Mouse (Mus musculus) hindbrain, embryonic 14.5 days (tissue): Measurements from ENCODE around the gene Tecr. TPM values are rescaled to one million over a fixed set of nuclear protein-coding genes. Genes with fewer than 3 reads are reported as not detected.
A peak's percentile ranks its signal among the peaks of the same experiment; 100 is the strongest.

Experiments used
- ATAC-seq: fragments of 200-750 bp; cut with Nextera tagmentation; 2 replicates; pipeline ENCODE4 v1.8.0; 2017; ENCODE audit warnings: moderate number of reproducible peaks, mild to moderate bottlenecking, moderate TSS enrichment, moderate library complexity; ENCODE audit not compliant: low FRiP score
- DNase-seq: peaks from one replicate; pipeline ENCODE4 v3.0.0-alpha.2; 2015; ENCODE audit warnings: low spot score
- H3K27ac ChIP-seq: fragments of 300-500 bp; sonication (generic); 2 replicates; pipeline ENCODE4 v1.5.1; 2014; ENCODE audit warnings: mild to moderate bottlenecking, moderate library complexity
- H3K27me3 ChIP-seq: fragments of 300-500 bp; sonication (generic); 2 replicates; pipeline ENCODE4 v1.6.1; 2014; ENCODE audit warnings: mild to moderate bottlenecking, low read length, mixed read lengths; ENCODE audit not compliant: control insufficient read depth, insufficient read depth
- H3K36me3 ChIP-seq: fragments of 300-500 bp; sonication (generic); replicated peaks from 2 replicates; pipeline ENCODE4 v1.6.1; 2014; ENCODE audit not compliant: control insufficient read depth, insufficient read depth
- H3K4me1 ChIP-seq: fragments of 300-500 bp; sonication (generic); replicated peaks from 2 replicates; pipeline ENCODE4 v1.6.1; 2014; ENCODE audit warnings: antibody characterized with exemption, low read length, mixed read lengths; ENCODE audit not compliant: control insufficient read depth, insufficient read depth
- H3K4me2 ChIP-seq: fragments of 300-500 bp; sonication (generic); replicated peaks from 2 replicates; pipeline ENCODE4 v1.6.1; 2014; ENCODE audit warnings: mild to moderate bottlenecking, moderate library complexity
- H3K4me3 ChIP-seq: fragments of 300-500 bp; sonication (generic); replicated peaks from 2 replicates; pipeline ENCODE4 v1.5.1; 2014; ENCODE audit warnings: mild to moderate bottlenecking, low read length
- H3K9ac ChIP-seq: fragments of 300-500 bp; sonication (generic); 2 replicates; pipeline ENCODE4 v1.6.1; 2014
- H3K9me3 ChIP-seq: fragments of 300-500 bp; sonication (generic); 2 replicates; pipeline ENCODE4 v1.6.1; 2016; ENCODE audit warnings: low read length; ENCODE audit not compliant: control insufficient read depth
- WGBS: fragments of 180-500 bp; shearing (Covaris S2); extraction: QIAGEN DNeasy Blood & Tissue Kit; methylation state at CpG from one replicate; pipeline ENCODE4 v1.1.7; 2014; 5-methylcytosine and 5-hydroxymethylcytosine counted together
- polyA plus RNA-seq: library from polyadenylated mRNA; unstranded; fragments of >200 nt; fragmentation: Nextera tagmentation; extraction: Ambion mirVana; gene quantifications from 2 replicates; pipeline ENCODE4 v1.2.1, GENCODE M21; 2014

Tecr gene
- polyA plus RNA-seq, 1 experiment from 2014 or later: 1,444 TPM

DNA sequence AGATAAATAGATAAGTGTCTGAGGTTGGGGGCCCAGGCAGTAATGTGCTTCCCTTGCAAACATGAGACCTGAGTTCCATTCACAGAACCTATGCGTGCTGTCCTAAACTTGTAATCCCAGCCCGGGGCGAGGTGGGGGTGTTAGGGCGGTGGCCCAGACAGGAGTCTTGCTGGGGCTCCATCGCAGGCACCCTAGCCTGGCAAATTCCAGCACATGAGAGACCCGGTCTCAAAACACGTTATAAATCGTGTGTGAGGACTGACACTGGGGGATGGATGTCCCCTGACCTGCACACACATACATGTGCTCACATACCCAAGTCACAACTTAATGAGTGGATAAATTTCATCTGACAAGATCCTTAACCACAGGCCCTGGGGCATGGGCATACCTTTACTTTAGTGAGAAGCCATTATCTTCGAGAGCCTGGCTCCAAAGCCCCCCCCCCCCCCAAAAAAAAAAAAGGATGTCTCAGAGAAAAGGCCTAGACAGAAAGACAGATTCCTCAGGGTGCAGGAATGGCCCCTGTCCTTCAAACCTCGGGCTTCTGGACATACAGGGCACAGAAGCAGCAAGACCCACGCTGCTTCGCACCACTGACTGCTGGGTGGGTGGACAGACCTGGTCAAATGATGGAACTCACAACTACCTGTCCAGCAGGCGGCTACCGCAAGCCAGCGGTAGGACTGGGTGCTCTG, 14.1 kb upstream of the Tecr start:
- Histone ChIP-seq H3K9ac (peak overlapping the region; percentile 66), H3K36me3 (no peaks in the 10 kb centered on the region), H3K4me3 (peak overlapping the region; percentile 36), H3K4me1 (no peaks in the 10 kb centered on the region), H3K9me3 (no peaks in the 10 kb centered on the region), H3K4me2 (peak overlapping the region; percentile 70), H3K27me3 (no peaks in the 10 kb centered on the region), H3K27ac (0 out of 2 replicates have a peak overlapping the region, but pooled peaks have one; percentile 6)
- DNase-seq (no peak), ATAC-seq (no peak)
- WGBS: 57% methylated on average over 15 of the region's 15 CpGs

DNA sequence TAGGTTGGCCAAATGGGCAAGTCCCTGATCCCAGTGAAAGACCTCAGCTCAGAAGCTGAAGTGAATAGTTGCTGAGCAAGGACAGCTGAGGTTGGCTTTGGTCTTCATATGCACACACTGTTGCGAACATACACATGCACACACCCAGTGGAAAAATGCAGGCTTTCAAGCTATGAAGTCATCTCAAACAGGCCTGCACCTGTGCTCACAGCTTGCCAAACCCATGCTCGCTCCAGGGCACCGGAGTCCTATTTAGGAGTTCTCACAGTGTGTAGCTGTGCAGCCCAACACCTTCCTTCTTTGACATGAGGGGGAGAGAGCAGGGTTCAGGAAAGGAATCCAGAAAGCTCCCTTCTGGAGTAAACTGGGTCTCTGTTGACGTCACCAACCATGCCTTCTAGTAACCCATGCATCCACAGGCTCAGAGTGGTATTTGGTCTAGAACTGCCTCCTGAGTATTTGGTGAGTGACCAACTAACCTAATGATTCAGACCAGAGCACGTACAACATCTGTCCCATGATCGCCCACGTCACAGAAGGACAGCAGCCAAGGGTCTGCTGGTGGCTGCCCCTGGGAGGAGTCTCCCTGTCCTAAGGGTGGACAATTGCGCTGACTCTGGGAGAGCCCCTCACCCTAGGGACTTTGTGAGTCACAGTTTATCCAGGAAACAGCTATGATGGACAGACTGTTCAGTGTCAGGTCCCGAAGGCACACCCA, 12.0 kb upstream of the Tecr start:
- DNase-seq (no peak), ATAC-seq (no peak)
- no peaks in the 10 kb centered on the region for H3K9me3 ChIP-seq
- H3K9ac ChIP-seq: no peak overlapping the region
- no peak overlapping the region for H3K4me3 ChIP-seq
- no peaks in the 10 kb centered on the region for H3K27me3 ChIP-seq
- H3K4me1 ChIP-seq: no peaks in the 10 kb centered on the region
- no peak overlapping the region for H3K4me2 ChIP-seq
- 87% methylated on average over 9 of the region's 9 CpGs for WGBS
- H3K36me3 ChIP-seq: no peaks in the 10 kb centered on the region; the same call in 1 of the 2 replicates
- no peak overlapping the region for H3K27ac ChIP-seq

DNA sequence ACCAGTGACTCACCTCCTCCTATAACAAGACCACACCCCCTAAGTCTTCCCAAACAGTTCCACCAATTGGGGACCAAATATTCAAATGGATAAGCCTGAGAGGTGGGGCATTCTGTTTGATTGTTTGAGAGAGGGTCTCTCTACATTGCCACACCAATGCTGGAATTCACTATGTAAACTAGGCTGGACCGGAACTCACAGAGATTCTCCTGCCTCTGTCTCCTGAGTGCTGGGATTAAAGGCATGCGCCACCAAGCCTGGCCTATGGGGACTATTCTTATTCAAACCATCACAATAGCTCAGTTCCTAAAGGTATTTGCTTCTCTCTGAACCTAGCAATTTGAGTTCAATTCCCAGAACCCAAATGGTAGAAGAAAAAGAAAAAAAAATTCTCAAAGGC, 10.8 kb upstream of the Tecr start:
- no peak for DNase-seq
- Histone ChIP-seq H3K4me3 (no peak overlapping the region), H3K27ac (no peak overlapping the region), H3K27me3 (no peaks in the 10 kb centered on the region), H3K4me2 (no peak overlapping the region), H3K4me1 (no peaks in the 10 kb centered on the region), H3K9me3 (no peaks in the 10 kb centered on the region), H3K36me3 (peaks cover 10% of the 10 kb centered on the region; the same call in 1 of the 2 replicates), H3K9ac (no peak overlapping the region)
- ATAC-seq: no peak
- 88% methylated on average over 2 of the region's 2 CpGs for WGBS

DNA sequence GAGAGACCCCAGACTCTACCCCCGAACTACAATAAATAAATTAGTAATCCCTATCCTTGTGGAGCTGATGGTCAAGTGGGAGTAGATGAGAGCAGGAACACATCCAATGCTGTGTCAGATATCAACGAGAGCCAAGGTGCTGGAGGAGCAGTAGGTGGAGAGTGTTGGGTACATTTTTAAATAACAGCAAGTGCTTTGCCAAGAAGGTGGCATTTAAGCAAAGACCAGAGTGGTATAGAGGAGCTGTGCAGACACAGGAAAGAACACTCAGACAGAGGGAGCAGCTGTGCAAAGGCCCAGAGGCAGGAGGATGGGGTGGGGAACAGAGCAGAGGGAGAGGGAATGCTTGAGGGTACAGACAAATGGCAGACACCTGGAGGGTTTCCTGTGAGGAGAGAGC, 9.3 kb upstream of the Tecr start:
- 91% methylated on average over 2 of the region's 2 CpGs for WGBS
- Histone ChIP-seq H3K4me3 (no peak overlapping the region), H3K27me3 (no peaks in the 10 kb centered on the region), H3K9me3 (no peaks in the 10 kb centered on the region), H3K36me3 (peaks cover 25% of the 10 kb centered on the region), H3K4me1 (no peaks in the 10 kb centered on the region), H3K4me2 (no peak overlapping the region), H3K9ac (no peak overlapping the region), H3K27ac (no peak overlapping the region)
- ATAC-seq (no peak), DNase-seq (no peak)

DNA sequence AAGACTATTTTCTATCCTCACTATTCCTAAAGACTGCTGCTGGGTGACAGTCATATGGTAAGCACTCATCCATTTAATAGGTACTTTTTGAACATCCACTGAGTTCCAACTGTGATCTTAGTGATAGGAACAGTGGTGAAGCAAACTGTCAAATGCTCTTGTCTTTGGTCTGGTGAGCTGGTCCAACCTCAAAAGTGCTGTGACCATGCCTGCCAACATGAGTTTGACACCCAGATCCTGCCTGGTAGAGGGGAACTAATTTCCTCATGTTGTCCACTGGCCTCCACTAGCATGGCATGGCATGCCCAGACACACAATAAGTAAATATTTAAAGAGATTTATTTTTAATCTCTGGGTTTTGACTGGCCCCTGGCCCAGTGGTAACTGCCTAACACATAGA, 8.9 kb upstream of the Tecr start:
- H3K4me1 ChIP-seq: no peaks in the 10 kb centered on the region
- no peaks in the 10 kb centered on the region for H3K9me3 ChIP-seq
- DNase-seq (no peak), ATAC-seq (no peak)
- no peak overlapping the region for H3K9ac ChIP-seq
- no peak overlapping the region for H3K4me2 ChIP-seq
- H3K4me3 ChIP-seq: no peak overlapping the region
- peaks cover 30% of the 10 kb centered on the region for H3K36me3 ChIP-seq
- no peaks in the 10 kb centered on the region for H3K27me3 ChIP-seq
- no peak overlapping the region for H3K27ac ChIP-seq

DNA sequence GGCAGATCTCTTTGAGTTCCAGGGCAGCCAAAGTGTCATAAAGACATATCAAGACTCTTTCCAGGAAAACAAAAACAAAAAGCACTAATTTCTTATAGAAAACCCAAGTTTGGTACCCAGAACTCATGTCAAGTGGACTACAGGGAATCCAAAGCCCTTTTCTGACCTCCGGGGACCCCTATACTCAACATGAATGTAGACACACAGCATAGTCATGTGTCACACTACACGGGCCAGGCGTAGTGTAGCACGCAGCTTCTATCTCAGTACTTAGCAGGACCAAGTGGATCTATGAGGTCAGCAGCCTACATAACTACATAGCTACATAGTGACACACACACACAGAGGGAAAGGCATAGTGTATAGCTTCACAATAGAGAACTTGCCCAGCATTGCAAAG, 5.9 kb upstream of the Tecr start:
- ATAC-seq: no peak
- WGBS: 93% methylated on average over 4 of the region's 4 CpGs
- no peak overlapping the region for H3K9ac ChIP-seq
- H3K36me3 ChIP-seq: peaks cover 51% of the 10 kb centered on the region
- no peaks in the 10 kb centered on the region for H3K27me3 ChIP-seq
- H3K27ac ChIP-seq: no peak overlapping the region
- no peak for DNase-seq
- no peak overlapping the region for H3K4me3 ChIP-seq
- H3K4me1 ChIP-seq: peaks cover 12% of the 10 kb centered on the region
- H3K9me3 ChIP-seq: no peaks in the 10 kb centered on the region
- no peak overlapping the region for H3K4me2 ChIP-seq

DNA sequence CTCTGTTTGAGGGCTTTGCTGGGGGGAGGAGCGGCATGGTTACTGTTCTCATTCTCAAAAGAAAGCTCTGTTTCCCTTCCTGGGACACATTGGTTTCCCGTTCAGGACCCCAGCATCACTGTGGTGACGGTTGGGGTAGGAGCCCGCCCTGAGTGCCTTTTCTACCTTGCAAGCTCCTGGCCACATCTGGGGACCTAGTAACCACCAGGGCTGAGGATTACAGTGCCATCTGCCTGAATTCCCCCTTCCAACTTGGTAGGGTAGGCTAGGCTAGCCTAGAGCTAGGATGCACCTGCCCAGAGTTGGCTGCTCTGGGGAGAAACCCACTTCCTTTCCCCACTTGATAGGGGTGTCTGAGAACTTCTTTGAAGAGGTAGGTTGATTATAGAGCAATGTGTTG, 4.2 kb upstream of the Tecr start:
- Histone ChIP-seq H3K27ac (no peak overlapping the region), H3K4me3 (no peak overlapping the region), H3K36me3 (peaks cover 51% of the 10 kb centered on the region), H3K27me3 (no peaks in the 10 kb centered on the region), H3K4me2 (no peak overlapping the region), H3K9me3 (no peaks in the 10 kb centered on the region), H3K4me1 (peaks cover 17% of the 10 kb centered on the region), H3K9ac (no peak overlapping the region)
- 92% methylated on average over 4 of the region's 4 CpGs for WGBS
- no peak for DNase-seq
- no peak for ATAC-seq

DNA sequence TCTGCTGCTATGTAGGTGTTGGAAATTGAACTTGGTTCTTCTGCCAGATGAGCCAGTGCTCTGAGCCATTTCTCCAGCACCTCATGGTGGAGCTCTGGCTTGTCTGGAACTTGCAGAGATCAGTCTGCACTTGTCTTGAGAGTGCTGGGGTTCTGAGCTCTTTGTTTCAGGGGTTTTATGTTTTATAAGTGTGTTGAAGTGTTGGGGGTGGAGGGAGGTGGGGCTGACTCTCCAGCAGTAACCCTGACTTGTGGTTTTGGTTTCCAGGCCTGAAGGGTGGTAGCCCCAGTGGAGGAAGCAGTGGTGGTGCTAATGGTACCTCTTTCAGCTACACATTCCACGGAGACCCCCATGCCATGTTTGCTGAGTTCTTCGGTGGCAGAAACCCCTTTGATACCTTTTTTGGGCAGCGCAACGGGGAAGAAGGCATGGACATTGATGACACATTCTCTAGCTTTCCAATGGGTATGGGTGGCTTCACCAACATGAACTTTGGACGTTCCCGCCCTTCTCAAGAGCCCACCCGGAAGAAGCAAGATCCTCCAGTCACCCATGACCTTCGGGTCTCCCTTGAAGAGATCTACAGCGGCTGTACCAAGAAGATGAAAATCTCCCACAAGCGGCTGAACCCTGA, 1.9 kb upstream of the Tecr start:
- Histone ChIP-seq H3K36me3 (peaks cover 50% of the 10 kb centered on the region), H3K4me2 (peak overlapping the region; percentile 75), H3K4me1 (peaks cover 17% of the 10 kb centered on the region), H3K27me3 (no peaks in the 10 kb centered on the region), H3K9ac (peak overlapping the region; percentile 80), H3K4me3 (peak overlapping the region; percentile 81), H3K9me3 (no peaks in the 10 kb centered on the region), H3K27ac (peak overlapping the region; percentile 98; the same call in 1 of the 2 replicates)
- no peak for ATAC-seq
- WGBS: 94% methylated on average over 10 of the region's 10 CpGs
- DNase-seq: no peak

DNA sequence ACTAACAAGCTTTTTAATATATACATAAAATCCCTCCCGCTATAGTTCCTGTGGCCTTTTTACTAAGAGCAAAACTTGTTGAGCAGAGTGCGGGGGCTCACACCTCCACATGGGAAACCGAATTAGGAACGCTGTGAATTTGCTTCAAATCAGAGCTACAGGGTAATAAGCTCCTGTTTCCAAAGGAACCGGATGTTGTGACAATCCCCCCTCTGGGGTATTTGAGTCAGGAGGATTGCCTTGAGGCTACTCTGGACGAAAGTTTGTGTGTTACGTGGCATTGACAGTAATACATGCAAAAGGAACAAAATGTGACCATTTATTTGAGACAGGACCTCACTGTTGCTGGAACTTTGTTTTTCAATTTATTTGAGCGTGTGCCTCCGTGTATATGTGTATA, 1.3 kb upstream of the Tecr start:
- 35% methylated on average over 9 of the region's 9 CpGs for WGBS
- Histone ChIP-seq H3K9me3 (no peaks in the 10 kb centered on the region), H3K27ac (peak overlapping the region; percentile 98), H3K4me3 (peak overlapping the region; percentile 81), H3K36me3 (peaks cover 44% of the 10 kb centered on the region), H3K4me2 (peak overlapping the region; percentile 75), H3K4me1 (peaks cover 17% of the 10 kb centered on the region), H3K9ac (peak overlapping the region; percentile 80), H3K27me3 (no peaks in the 10 kb centered on the region)
- DNase-seq (no peak), ATAC-seq (no peak)
